Mouse (Mus musculus): ENCODE measurements at regions not wholly inside any gene's neighbourhood (a gene's known extent, or its start where the extent isn't known, plus 50 kb on each side); places are given as distances from the start of the nearest gene placed in this dataset.

DNA sequence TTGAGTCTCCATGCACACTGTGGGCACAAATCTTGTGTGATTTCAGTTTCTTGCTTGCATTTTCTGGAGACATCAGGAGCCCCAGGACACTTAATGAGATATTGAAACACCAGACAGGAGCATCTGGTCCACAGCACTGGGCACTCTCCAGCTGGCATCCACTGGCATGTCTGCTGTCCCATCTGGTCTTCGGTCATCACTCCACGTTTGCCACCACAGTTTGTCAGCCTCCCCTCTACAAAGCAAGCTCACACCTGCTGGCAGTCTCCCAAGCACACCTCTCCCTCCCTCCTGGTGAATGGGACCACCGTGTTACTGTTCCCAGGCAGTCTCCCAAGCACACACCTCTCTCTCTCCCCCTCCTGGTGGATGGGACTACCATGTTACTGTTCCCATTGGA is 228.8 kb downstream of the Barhl2 start:
- TF ChIP-seq CTCF (IDR thresholded peaks at IDR 0.05; ENCODE audit: low read depth, low read length): no peak
- no peak for TF ChIP-seq POLR2A (IDR thresholded peaks at IDR 0.05; ENCODE audit: insufficient read depth, low read length)
